Mouse (Mus musculus) embryo, embryonic 11 days (tissue): ENCODE data around the gene Rxrb.

Experiments
- DNase-seq: peaks from one replicate; pipeline ENCODE4 v3.0.0-alpha.2; 2015

Rxrb gene

GRCm38 (mm10) chr17:34068864-34069263 is 37.3 kb downstream of the Rxrb start:
- DNase-seq, result no peak

- DNase-seq, result no peak
These were observed 40.5 kb downstream of the Rxrb start for GRCm38 (mm10) chr17:34072091-34072490.

- DNase-seq, result peak; percentile 75
These were observed 43.7 kb downstream of the Rxrb start for GRCm38 (mm10) chr17:34075271-34075670.

GRCm38 (mm10) chr17:34077549-34077948 is 45.9 kb downstream of the Rxrb start:
- DNase-seq, result peak; percentile 91

- no peak for DNase-seq
These were observed 46.5 kb downstream of the Rxrb start for GRCm38 (mm10) chr17:34078148-34078547.

GRCm38 (mm10) chr17:34079002-34079401 is 47.4 kb downstream of the Rxrb start:
- no peak for DNase-seq

GRCm38 (mm10) chr17:34079621-34080020 is 48.0 kb downstream of the Rxrb start:
- peak; percentile 57 for DNase-seq

- peak; percentile 47 for DNase-seq
These were observed 51.5 kb downstream of the Rxrb start for GRCm38 (mm10) chr17:34083104-34083503.

GRCm38 (mm10) chr17:34087386-34087785 is 55.8 kb downstream of the Rxrb start:
- no peak for DNase-seq
